In genomic region chr10:107492867-107493579, GRCm38 (mm10) we compare ENCODE assay signal across 9 mouse cellular contexts. TPM values are rescaled to one million over a fixed set of nuclear protein-coding genes. Genes with fewer than 3 reads are reported as not detected.
A peak's percentile ranks its signal among the peaks of the same experiment; 100 is the strongest.
DNase-seq lines count a peak whose midpoint lies in the region; ATAC-seq and TF ChIP-seq lines count a peak whose summit lies in the region.
"Had no signal": no experiment of that assay in that cellular context is flagged by ENCODE, and none has a peak within 500 bp of the region (broad histone marks: within the 10 kb centered on the region; RNA-seq: fewer than 3 reads in every experiment).

No protein-coding gene starts in this region.

- peak overlapping the region; percentile 81 for H3K4me3 ChIP-seq in gastrocnemius, adult 2 months
- no peak overlapping the region for H3K4me3 ChIP-seq in liver, embryonic 12.5 days
- peak overlapping the region; percentile 30 for H3K4me3 ChIP-seq in stomach, postnatal 0 days (ENCODE audit: low read depth, low read length)
- H3K4me3 ChIP-seq: liver, embryonic 13.5 days had no signal

- DNase-seq in gastrocnemius, adult 2 months: peak; percentile 33
- DNase-seq in gastrocnemius, adult 8-10 months (ENCODE audit: low spot score in 2 of 2): no peak
- peak; percentile 11 for DNase-seq in right cerebral cortex, postnatal 4 days
- no peak for DNase-seq in right cerebral cortex, postnatal 36 days (ENCODE audit: low spot score in 2 of 2)
- no peak for DNase-seq in stomach, postnatal 0 days (ENCODE audit: low spot score)
- no peak for DNase-seq in cerebellum, adult 11 months
- no peak for DNase-seq in spleen, postnatal 10 days (ENCODE audit: low spot score in 2 of 2)
- DNase-seq: liver, embryonic 13.5 days had no signal

- no peaks in the 10 kb centered on the region for H3K4me1 ChIP-seq in liver, embryonic 12.5 days
- H3K4me1 ChIP-seq in stomach, postnatal 0 days (replicated peaks; ENCODE audit: control insufficient read depth, insufficient read depth): no peaks in the 10 kb centered on the region
- H3K4me1 ChIP-seq: liver, embryonic 13.5 days had no signal

- peak overlapping the region; percentile 32; the same call in 1 of the 2 replicates for H3K4me2 ChIP-seq in liver, embryonic 12.5 days
- H3K4me2 ChIP-seq in stomach, postnatal 0 days (replicated peaks; ENCODE audit: low read depth): peak overlapping the region; percentile 46
- H3K4me2 ChIP-seq: liver, embryonic 13.5 days had no signal

- intact Hi-C loops in gastrocnemius, adult 2 months (cut with DNase I): loop anchor here (5.0 kb wide), 1 partner anchor 74 kb away; no protein-coding TSS in a partner anchor

- H3K27me3 ChIP-seq in liver, embryonic 12.5 days (replicated peaks): no peaks in the 10 kb centered on the region
- no peaks in the 10 kb centered on the region for H3K27me3 ChIP-seq in stomach, postnatal 0 days (ENCODE audit: control insufficient read depth, insufficient read depth, low read length)
- H3K27me3 ChIP-seq: liver, embryonic 13.5 days had no signal

- no peaks in the 10 kb centered on the region for H3K36me3 ChIP-seq in liver, embryonic 12.5 days
- no peaks in the 10 kb centered on the region for H3K36me3 ChIP-seq in stomach, postnatal 0 days (ENCODE audit: control insufficient read depth, insufficient read depth, low read length)
- H3K36me3 ChIP-seq: liver, embryonic 13.5 days had no signal

- WGBS in liver, embryonic 12.5 days (ENCODE audit: insufficient replicate concordance): 35% methylated on average over 18 of the region's 18 CpGs
- WGBS in stomach, postnatal 0 days: 24% methylated on average over 18 of the region's 18 CpGs

- H3K9ac ChIP-seq in liver, embryonic 12.5 days: no peak overlapping the region
- 0 out of 2 replicates have a peak overlapping the region, but pooled peaks have one; percentile 9 for H3K9ac ChIP-seq in stomach, postnatal 0 days (ENCODE audit: low read length)
- H3K9ac ChIP-seq: liver, embryonic 13.5 days had no signal

- no peak for TF ChIP-seq EP300 in stomach, postnatal 0 days (optimal IDR thresholded peaks at IDR 0.05)

- no peak for TF ChIP-seq CTCF in gastrocnemius, adult 2 months (IDR thresholded peaks at IDR 0.05)
- TF ChIP-seq CTCF in stomach, postnatal 0 days (IDR thresholded peaks at IDR 0.05; ENCODE audit: low read depth): no peak

- H3K9me3 ChIP-seq in liver, embryonic 12.5 days (replicated peaks): no peaks in the 10 kb centered on the region
- no peaks in the 10 kb centered on the region for H3K9me3 ChIP-seq in stomach, postnatal 0 days (ENCODE audit: control insufficient read depth, low read length)
- H3K9me3 ChIP-seq: liver, embryonic 13.5 days had no signal

- ATAC-seq in liver, embryonic 12.5 days: no peak
- no peak for ATAC-seq in stomach, postnatal 0 days (ENCODE audit: low FRiP score, low TSS enrichment)

- peak overlapping the region; percentile 95 for H3K27ac ChIP-seq in gastrocnemius, adult 2 months
- H3K27ac ChIP-seq in liver, embryonic 12.5 days: no peak overlapping the region
- no peak overlapping the region for H3K27ac ChIP-seq in stomach, postnatal 0 days (replicated peaks)
- H3K27ac ChIP-seq: liver, embryonic 13.5 days had no signal

RNA-seq across cellular contexts. Expression of gene Myf6, which starts 1.5 kb away (rescaled TPM):
- 100 to 1,000 TPM in 1 of 2 experiments, 10 to 100 TPM in 1; 97.3 to 144 TPM for total RNA-seq in gastrocnemius, adult 2 months (2021)
- 100 to 1,000 TPM; 111 to 148 (median 128) TPM for total RNA-seq in gastrocnemius, adult 8-10 months (2022)
- not detected in 2 replicates for polyA plus RNA-seq in liver, embryonic 12.5 days (2016; fragmentation: Nextera tagmentation; extraction: Ambion mirVana)
- not detected in 2 replicates for polyA plus RNA-seq in stomach, postnatal 0 days (2015; fragmentation: Nextera tagmentation; extraction: Ambion mirVana)

RNA-seq across cellular contexts. Expression of gene Myf5, which starts 7.1 kb away (rescaled TPM):
- total RNA-seq in gastrocnemius, adult 2 months (2021): 1 to 10 TPM; 1.9 to 2.3 TPM
- 1 to 10 TPM; 1.6 to 2.3 (median 1.8) TPM for total RNA-seq in gastrocnemius, adult 8-10 months (2022)
- polyA plus RNA-seq in liver, embryonic 12.5 days (2016; fragmentation: Nextera tagmentation; extraction: Ambion mirVana): 0.10 and 0.51 TPM in 2 replicates
- 0.08 TPM in 1 of 2 replicates, not detected in the other for polyA plus RNA-seq in stomach, postnatal 0 days (2015; fragmentation: Nextera tagmentation; extraction: Ambion mirVana)

Comparison
In these comparisons a context has a peak if more than half of its experiments do, and no peak if none do; other contexts are left out.
1. DNase-seq: peak in gastrocnemius, adult 2 months (single experiment) and right cerebral cortex, postnatal 4 days (single experiment); none in gastrocnemius, adult 8-10 months (0 of 2), right cerebral cortex, postnatal 36 days (0 of 2), stomach, postnatal 0 days (single experiment), cerebellum, adult 11 months (single experiment) and spleen, postnatal 10 days (0 of 2).